Mouse (Mus musculus) urinary bladder, postnatal 36 days (tissue): Measurements from ENCODE around the gene Psg16.

ENCODE experiments used
- DNase-seq, 2 experiments: peaks; one replicate each; pipeline ENCODE4 v3.0.0; 2022; ENCODE audit warnings: low spot score in 2 of 2, mixed read lengths in 1 of 2

Psg16 gene

DNA sequence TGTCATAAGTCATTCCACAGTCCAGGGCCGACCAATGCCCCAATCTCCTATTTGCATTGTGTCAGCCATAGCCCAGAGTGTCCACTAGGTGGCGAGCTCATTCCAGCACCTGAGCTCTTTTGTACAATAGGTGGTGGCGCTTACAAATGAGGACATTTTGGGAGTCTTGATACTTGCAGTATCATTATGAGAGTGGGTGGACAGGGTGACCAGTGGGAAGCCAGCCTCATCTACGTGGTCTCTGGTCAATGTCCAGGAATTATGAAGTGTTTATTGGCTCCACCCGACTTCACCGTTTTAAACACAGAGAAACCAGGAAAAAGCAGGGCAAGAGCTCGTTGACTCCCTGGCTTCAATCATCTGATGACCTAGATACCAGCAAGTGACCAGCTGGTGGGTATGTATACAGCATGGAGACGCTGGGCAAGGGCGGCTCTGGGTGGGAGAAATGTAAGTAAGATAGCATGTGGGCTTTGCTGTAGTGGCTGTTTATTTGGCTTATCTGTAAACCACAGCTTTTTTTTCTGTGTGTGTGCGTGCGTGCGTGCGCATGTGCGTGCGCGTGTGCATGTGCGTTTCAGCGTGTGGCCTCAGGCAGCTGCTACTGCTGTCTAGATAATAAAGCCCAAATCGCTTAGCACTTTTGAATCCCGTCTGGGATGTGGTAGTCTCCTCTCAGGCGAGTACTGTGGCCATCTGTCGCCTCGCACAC, at the start of gene Psg16:
Gene Psg16 (plus strand): TSS at position 137 of the 712 bp plus-strand sequence.
- peak in 1 of 2 experiments; percentile 35 for DNase-seq

DNA sequence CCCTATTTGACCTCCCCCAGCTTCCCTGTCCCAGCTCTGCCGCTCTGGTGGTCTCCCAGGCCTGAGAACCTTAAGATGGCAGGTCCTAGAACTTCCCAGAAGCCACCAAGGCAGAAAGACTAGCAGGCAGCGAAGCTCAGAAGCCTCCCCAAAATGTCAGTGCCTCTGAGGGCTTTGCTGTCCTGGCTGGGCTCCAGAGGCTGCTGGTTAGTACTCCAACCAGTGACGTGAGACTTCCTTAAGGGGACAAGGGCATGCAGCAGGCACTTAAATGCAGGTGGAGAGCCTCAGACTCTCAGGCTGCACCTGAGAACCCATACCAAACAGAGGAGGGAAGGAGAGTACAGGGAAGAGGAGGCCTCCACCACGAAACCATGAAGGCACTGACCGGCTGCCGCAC, 49.7 kb upstream of the Psg16 start:
- DNase-seq: no peak

DNA sequence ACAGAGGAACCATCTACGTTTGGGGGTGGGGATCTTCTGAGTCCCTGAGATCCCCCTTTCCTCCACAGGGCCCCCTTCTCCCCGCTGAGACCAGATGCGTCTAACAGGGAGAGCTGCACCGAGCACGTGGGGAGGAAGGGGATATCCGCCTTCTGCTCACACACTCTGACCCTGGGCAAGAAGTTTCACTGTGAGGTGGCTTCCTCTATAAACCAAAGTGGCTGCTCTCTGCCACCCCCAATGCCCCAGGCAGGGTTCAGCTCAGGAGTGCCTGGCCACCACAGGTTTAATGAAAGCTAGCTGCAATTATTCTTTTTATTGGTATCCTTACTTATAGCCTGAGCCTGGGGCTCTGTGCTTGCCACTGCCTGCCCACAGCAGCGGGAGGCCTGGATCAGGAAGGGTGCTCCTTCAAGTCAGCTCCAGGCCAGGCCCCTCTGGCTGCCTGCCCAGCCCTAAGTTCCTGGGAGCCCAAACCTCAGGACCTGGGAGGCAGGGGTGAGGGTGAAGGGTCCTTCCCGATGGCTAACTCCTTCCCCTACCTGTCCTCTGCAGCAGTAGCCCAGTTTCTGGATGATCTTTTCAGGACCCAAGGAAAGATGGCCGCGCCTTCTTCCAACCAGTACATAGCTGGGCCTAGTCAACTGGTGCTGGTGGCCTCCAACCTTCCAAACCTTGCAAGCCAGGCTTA, 48.9 kb upstream of the Psg16 start:
- DNase-seq: no peak

DNA sequence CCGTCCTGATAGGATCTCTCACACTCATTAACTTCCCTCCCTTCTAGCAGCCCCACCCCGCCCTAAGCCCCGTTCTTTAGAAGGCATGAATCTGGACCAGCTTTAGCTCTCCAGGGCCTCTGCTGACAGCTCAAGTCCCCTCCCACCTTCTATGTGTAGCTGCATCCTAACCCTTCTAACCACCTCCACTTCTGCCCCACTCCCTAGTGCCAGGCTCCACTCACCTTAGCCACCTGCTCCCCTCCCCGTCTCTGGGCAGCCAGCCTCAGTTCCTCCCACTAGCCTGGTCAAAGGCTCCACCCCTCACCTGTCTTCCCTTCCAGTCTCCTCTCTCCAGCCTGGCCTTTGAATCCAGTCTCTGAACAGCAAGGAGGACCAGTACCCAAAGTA, 48.3 kb upstream of the Psg16 start:
- no peak for DNase-seq

DNA sequence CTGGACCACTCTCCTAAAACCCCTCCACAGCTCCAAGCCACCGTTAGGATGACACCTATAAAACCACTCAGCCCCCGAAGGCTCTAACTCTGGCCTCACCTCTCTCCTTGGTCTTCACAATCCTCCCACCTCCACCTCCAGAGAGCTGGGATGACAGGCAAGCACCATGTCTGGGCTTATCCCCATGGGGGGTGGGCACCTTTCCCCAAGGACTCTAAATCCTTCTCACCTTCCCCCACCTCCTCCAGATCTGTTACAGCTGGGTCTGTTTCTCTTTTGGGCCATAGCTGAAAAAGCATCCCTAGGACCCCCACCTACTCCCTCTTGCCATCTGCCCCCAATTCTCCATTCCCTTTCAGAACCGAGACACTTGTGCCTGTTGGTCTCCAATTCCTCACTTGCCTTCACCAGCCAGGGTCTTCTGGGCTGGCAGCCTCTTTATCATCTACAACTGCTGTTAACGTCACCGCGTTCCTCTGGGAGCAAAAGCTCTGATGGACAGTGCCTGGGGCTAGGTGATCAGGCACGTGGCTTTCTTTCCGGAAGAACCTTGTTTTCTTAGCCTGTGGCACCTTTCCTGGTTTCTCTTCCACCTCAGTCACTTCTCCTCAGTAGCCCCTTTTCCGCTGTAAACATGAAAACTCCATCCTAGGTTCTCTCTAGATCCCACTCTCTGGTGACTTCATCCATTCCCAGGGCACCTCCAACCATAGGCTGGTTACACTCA, 47.8 kb upstream of the Psg16 start:
- no peak for DNase-seq

DNA sequence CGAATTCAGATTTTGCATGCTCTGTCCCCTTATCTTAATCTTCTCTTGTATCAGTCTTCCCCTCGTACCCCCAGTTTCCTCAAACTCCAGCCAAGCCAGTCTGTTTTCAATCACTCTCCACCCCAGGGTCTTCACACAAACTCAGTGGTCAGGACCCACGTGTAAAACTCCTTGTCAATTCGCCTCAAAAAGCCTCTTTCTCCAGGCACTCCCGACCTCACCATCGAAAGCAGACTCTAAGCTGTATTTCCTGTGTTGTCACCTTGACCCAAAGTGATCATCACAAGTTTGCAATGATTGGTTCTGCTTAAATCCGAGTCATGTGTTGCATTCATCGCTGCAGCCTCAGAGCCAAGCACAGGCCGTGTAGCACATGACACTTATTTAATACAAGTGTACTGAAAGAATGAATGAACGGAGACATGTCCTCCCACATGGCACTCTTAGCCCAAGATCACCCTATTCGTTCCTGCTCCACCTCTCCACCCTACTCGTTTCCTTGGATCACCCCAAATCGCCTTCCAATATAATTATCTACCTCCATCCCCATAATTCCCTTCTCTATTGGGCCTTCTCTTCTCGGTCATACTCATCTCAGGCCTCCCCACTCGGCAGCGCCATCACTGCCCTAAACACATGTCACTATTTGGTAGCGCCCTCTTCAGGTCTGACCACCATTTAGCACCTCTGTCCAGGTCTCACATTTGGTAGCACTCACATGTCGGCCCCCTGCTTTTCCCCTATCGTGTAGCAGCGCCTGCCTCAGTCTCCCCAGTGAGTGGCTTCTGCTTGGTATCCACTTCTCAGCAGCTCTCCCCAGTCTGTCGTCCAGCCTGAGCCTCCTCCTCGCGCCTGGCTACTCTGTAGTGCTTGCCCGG, 46.9 kb upstream of the Psg16 start:
- no peak for DNase-seq

DNA sequence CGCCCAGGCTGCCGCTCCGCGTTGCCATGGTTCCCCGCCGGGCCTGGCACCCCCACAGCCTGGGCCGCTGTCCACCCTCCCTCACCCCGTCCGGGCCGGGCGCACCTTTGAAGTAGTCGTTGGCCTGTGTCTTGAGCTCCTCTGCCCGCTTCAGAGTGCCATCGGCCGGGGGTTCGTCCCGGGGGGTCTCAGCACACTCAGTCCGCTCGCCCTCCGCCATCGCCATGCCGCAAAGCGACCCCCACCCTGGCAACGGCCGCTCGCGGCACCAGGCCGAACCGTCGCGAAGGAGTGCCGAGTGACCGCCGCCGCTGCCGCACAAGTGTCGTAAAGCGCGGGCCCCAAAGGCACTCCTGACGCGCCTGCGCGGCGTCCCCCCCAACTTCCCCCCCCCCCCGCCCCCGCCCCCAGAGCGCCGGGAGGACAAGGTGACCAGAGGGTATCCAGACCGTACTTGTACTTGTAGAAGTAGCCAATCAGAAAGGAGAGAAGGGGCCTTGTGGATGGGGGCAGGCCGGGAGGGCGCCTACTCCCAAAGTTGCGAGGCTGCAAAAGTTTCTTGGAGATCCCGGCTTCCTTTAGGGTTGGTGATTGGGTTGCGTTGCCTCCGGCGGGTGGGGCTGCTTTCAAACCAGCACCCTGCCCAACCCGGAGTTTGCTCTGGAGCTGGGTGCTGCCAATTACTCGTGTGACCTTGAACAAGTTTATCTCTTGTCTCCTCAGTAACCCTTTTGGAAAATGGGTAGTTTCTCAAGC, 46.1 kb upstream of the Psg16 start, which contains the start of gene Ppp5c:
Gene Ppp5c (minus strand): TSS at position 337 of the 756 bp plus-strand sequence.
- peak; percentile 78 to 90 for DNase-seq

DNA sequence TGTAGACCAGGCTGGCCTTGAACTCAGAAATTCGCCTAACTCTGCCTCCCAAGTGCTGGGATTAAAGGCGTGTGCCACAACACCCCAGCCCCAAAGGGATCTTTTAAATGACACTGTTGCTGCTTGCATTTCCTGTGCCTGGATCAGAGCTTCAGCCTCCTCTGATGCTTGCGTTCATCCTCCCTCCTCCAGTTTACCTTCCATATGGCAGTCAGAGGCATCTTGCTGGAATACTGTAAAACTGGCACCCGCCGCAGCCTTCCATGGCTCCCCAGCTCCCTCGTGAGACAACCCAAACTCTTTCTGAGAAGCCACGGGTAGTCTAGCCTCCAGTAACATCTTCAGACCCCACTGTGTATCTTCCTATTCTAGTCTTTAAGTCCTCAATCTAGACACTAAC, 44.9 kb upstream of the Psg16 start:
- DNase-seq: no peak

DNA sequence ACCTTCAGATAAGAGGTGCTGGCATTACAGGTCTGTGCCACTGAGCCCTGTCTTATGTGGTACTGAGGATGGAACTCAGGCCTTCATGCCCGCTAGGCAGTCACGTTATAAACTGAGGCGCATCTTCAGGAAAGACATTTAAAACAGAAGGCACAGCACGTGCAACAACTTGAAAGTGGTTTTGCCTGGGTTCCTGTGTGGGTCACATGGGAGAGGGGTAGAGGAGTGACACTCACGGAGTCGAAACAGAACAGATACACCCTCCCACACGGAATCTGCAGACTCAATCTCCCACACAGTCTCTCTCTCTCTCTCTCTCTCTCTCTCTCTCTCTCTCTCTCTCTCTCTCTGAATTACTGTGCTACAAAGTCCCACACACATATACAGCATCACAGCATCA, 43.6 kb upstream of the Psg16 start:
- DNase-seq: no peak

DNA sequence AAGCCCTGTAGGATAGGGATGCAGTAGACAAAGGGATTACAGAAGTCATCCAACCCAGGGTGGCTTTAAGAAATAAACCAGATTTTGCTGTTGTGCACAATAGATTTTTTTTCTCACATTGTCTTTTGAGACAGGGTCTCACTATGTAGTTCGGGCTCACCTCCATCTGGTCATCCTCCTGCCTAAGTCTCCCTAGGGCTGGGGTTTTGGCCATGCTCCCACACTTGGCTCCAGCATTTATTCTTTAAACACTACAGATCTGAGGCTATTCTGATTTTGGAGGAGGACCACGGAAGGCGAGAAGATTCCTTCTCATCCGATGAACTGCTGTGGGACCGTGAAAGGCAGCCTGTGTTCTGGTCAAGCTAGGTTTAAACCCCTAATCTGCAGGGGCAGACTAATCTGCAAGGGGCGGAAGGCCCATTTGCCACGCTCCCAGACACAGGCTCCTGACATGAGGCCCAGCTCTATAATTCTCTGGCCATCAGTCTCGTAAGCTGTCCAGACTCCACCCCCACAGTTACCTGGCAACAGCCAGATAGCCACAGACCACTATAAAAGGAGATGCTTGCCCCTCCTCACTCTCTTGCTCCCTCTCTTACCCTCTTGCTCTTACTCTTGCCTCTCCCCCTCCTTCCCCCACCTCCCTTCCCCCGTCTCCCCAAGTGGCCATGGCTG, 35.7 kb upstream of the Psg16 start:
- DNase-seq: no peak

DNA sequence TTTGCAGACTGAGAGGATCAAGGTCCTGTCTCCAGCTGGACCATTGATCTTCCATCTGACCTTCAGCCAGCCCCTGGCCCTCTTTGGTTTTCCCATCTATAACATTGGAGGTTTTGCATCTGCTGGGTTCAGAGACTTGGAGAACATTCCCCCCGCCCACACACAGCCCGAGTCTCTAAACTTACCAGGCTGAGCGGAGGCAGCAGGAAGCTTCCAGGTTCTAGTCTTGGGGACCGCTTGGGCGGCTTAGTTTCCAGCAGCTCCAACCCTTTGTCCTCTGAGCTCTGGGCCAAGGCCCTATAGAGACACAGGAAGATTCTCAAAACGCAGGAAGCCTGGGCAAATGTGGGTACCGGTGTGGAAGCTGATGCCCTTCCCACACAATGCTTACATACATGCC, 34.5 kb upstream of the Psg16 start:
- DNase-seq: no peak

DNA sequence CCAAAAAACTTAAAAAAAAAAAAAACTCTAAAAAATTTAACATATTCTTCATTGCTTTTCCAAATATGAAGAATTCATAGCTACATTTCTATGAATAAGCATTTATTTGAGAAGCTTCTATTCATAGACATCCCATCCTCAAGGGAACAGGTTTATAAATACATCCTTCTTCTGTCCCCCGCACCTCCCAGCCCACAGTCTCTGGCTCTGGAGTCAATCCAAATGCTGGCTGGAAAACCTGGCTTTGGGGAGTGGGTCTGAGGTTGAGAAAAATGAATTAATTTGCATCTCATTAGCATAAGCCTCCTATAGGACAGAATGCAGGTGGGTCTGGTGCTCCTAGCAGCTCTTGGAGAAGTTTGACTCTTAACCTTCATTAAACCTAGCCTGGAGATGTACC, 28.1 kb upstream of the Psg16 start:
- no peak for DNase-seq

DNA sequence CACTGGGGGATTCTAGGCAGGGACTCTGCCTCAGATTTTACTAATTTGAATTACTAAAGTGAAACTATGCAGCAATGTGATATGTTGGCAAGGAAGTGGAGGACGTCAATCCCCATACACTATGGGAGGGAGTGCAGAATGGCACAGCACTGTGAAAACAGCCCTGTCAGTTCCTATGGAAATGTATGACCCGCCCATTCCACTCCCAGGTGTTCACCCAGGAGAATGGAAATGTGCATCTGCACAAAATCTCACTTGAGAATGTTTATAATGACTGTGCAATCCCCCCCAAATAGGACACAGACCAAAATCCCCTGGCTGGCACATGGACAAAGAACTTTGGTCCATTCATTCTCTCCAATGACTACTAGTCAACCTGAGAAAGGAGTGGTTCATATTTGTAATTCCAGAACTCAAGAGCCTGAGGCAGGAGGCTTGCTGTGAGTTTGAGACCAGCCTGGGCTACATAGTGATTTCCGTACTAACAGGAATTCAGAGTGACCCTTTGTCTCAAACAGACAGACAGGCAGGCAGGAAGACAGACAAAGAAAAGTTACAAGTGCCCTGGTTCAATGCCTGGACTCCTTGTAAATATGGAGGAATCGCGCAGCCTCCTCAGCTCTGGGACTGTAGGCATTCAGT, 26.7 kb upstream of the Psg16 start:
- no peak for DNase-seq

DNA sequence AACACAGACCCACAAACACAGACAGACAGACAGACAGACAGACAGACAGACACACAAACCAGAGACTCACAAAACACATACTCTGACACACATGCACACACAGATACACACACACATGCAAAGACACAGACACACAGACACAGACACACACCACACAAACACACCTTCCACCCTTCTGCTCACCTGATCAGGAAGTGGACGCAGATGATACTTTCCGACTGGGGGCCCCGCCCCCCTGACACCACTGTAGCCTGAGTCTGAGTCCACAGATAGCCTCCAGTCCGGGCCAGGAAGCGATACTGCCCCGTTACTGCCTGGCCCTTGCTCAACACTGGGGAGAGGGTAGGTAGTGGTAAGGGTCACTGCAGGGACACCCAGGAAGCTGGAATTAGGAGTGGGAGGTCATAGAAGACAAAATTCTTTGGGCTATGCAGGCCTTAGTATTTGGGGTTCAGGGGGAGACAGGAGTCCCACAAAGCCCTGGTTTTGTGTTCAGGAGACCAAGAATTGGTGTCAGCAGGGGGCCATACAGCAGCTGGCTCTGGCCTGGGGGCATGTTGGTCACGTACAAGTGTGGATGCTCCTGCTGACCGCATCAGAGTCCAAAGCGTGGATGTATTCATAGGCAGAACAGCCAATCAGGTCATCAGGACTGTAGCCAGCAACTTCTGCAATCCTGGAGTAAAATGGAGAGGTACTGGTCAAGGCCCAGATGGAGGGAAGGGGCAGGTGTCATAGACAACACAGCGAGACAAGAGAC, 25.2 kb upstream of the Psg16 start:
- DNase-seq: no peak

DNA sequence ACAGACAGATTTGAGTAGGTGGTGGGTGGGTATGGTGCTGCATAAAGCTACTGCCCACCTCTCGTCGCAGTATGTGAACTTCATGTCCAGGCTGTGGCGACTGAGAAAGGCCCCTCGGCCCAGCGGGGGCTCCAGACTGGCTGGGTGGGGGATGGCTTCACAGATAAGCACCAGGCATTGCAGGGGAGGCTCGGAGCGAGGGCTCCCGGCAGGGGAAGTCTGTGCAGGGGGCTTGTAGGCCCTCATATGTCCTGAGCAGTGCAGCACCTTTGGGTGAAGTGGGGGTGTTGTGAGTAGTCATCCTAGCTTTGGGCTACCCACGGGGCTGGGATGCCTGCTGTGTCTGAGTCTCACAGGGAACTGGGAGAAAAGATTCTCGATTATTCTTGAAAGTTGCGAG, 23.3 kb upstream of the Psg16 start:
- DNase-seq: no peak

DNA sequence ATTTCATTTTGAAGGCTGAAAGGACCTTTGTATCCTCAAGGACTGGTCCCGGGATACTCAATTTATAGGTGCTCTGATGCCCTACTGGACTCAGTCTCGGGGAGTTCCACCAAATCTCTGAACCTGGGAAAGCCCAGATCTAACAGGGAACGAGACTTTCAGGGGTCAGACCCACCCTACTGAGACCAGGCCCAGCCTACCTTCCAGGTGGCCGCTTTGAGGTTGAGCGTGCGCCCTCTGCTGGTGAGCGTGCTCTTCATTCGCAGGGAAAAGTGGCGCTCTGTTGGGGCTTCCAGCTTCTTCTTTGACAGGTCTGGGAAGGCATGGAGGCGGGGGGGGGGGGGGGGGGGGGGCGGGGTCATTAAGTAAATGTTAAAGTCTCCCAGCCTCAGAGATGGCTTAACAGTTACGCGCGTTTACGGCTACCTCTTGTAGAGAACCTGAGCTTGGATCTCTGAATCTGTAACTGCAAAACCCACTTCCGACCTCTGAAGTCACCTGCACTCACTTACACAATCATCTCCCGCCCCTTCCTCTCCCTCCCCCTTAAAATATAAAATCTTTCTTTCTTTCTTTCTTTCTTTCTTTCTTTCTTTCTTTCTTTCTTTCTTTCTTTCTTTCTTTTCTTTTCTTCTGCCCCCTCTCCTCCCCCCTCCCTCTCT, 22.8 kb upstream of the Psg16 start:
- DNase-seq: peak in 1 of 2 experiments; percentile 60

DNA sequence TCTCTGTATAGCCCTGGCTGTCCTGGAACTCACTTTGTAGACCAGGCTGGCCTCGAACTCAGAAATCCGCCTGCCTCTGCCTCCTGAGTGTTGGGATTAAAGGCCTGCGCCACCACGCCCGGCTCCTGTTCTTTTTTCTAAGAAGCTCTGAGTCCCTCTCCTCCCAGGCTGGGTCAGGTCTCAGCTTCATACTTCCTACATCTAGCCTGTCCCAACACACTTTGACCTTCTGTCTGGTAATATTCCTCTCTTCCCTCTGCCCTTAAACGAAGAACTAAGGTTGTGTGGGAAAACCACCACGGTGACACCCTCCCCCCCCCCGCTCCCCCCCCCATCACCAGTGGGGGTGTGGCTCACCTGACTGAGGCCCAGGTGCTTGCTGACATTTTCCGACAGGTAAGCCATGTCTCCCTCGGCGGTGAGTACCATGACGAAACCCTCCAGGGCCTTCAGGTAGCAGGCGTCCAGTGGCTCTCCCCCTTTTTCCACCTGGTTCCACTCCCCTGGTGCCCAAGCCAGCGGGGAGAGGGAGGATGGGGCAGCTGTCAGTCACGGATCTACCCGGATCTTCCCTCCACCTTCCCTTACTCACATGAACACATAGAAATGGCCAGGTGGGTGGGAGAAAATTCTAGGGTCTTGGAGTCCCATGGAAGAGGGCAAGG, 19.4 kb upstream of the Psg16 start:
- no peak for DNase-seq

DNA sequence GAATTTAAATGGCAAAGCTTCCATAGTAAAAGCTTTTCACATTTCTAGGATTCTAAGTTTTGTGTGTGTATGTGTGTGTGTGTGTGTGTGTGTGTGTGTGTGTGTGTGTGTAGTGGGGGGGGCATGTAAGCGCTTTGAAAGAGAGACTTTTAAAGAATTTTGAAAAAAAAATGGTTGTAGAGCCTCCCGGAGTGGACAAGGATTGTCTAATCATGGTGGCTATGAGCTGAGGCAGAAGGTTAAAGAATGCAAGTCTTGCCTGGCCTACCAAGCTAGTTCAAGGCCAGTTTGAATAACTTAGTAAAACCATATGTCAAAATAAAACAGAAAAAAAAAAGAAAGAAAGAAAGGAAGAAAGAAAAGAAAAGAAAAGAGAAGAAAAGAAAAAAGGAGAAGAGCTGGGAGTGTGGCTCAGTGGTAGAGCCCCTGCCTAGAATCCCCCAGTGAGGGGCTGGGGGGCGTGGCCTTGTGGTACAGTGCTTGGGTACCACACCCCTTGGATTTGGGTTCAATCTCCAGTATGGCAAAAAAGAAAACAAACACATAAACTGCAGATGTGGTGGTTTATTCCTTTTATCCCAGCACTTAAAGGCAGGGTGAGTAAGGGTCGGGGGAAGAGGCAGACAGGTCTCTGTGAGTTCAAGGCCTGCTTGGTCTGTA, 18.4 kb upstream of the Psg16 start:
- no peak for DNase-seq
